Mouse (Mus musculus): ENCODE measurements at regions not wholly inside any gene's neighbourhood (a gene's known extent, or its start where the extent isn't known, plus 50 kb on each side); places are given as distances from the start of the nearest gene placed in this dataset.
A peak's percentile ranks its signal among the peaks of the same experiment; 100 is the strongest.

GRCm38 (mm10) chr9:34029503-34030169 is 456.1 kb upstream of the Kirrel3 start:
- TF ChIP-seq POLR2A (IDR thresholded peaks at IDR 0.05; ENCODE audit: borderline replicate concordance, extremely low read depth, insufficient read depth, insufficient read length, poor library complexity, severe bottlenecking) (no peak), CTCF (IDR thresholded peaks at IDR 0.05; ENCODE audit: borderline replicate concordance, extremely low read depth, insufficient read depth, insufficient read length) (no peak)
- DNase-seq (ENCODE audit: low read depth): peak; percentile 88

DNA sequence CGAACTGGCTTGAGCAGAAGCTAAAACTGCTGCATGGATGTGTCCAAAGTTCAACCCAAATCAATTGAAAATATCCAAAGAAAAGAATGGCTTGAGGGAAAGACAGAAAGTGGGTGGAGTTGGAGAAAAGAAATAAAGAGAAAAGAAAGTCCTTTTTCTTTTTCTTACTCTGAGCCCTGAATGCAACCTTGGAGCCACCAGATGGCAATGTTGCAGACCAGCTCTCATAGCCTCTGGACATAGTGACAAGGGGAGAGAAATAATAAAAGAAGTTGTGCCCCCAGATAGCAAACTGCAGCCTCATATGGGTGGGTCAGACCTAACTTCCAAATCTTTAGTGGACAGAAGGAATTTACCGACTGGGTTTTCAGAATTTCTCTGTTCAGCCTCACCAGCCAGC is 431.3 kb upstream of the Kirrel3 start:
- peak; percentile 35 for DNase-seq (ENCODE audit: low read depth)
- no peak for TF ChIP-seq POLR2A (IDR thresholded peaks at IDR 0.05; ENCODE audit: borderline replicate concordance, extremely low read depth, insufficient read depth, insufficient read length, poor library complexity, severe bottlenecking)
- peak; percentile 61; the same call in 1 of the 2 replicates for TF ChIP-seq CTCF (IDR thresholded peaks at IDR 0.05; ENCODE audit: borderline replicate concordance, extremely low read depth, insufficient read depth, insufficient read length)

Measured in brain, embryonic 14.5 days (tissue).